Mouse (Mus musculus) cerebellum, adult 2 months (tissue): ENCODE results near the gene Iqsec1.

Experiments used
- CTCF ChIP-seq: fragments of 200-500 bp; IDR thresholded peaks from 2 replicates; pipeline ENCODE4 v1.5.1; 2011; ENCODE audit warnings: low read depth, mild to moderate bottlenecking, control low read depth, low read length, moderate library complexity, borderline replicate concordance; ENCODE audit not compliant: insufficient read depth
- POLR2A ChIP-seq: fragments of 200-500 bp; IDR thresholded peaks from 2 replicates; pipeline ENCODE4 v1.6.1; 2011; ENCODE audit warnings: low read length, control low read depth, borderline replicate concordance; ENCODE audit not compliant: insufficient read depth

GRCm38 (mm10) chr6:90719402-90719801 lies 269.1 kb downstream of the Iqsec1 start:
- TF ChIP-seq CTCF (no peak), POLR2A (no peak)
